Mouse (Mus musculus) bone marrow, adult 2 months (tissue): ENCODE measurements at regions not wholly inside any gene's neighbourhood (a gene's known extent, or its start where the extent isn't known, plus 50 kb on each side); places are given as distances from the start of the nearest gene placed in this dataset.

Source experiments
- H3K27ac ChIP-seq: fragments of 200-500 bp; 2 replicates; pipeline ENCODE4 v1.5.1; 2012; ENCODE audit warnings: low read depth, mild to moderate bottlenecking, control low read depth, inconsistent platforms, low read length; ENCODE audit not compliant: control insufficient read depth, poor library complexity, insufficient read depth
- H3K4me1 ChIP-seq: fragments of 200-500 bp; 2 replicates; pipeline ENCODE4 v1.6.1; 2011; ENCODE audit warnings: low read length; ENCODE audit not compliant: control insufficient read depth, insufficient read depth
- H3K4me3 ChIP-seq: fragments of 200-500 bp; replicated peaks from 2 replicates; pipeline ENCODE3; 2011; ENCODE audit warnings: mild to moderate bottlenecking, low read depth, low read length, control low read depth; ENCODE audit not compliant: control insufficient read depth
- CTCF ChIP-seq: fragments of 200-500 bp; IDR thresholded peaks from 2 replicates; pipeline ENCODE4 v1.5.1; 2011; ENCODE audit warnings: low read length, control low read depth; ENCODE audit not compliant: control insufficient read depth, insufficient read depth
- POLR2A ChIP-seq: fragments of 200-500 bp; IDR thresholded peaks from 2 replicates; pipeline ENCODE4 v1.6.1; 2011; ENCODE audit warnings: low read depth, mild to moderate bottlenecking, control low read depth, low read length, borderline replicate concordance; ENCODE audit not compliant: control insufficient read depth
- WGBS: fragments of 180-500 bp; shearing (Covaris S2); methylation state at CpG from one replicate; pipeline ENCODE4 v1.1.7; 2018; 5-methylcytosine and 5-hydroxymethylcytosine counted together

DNA sequence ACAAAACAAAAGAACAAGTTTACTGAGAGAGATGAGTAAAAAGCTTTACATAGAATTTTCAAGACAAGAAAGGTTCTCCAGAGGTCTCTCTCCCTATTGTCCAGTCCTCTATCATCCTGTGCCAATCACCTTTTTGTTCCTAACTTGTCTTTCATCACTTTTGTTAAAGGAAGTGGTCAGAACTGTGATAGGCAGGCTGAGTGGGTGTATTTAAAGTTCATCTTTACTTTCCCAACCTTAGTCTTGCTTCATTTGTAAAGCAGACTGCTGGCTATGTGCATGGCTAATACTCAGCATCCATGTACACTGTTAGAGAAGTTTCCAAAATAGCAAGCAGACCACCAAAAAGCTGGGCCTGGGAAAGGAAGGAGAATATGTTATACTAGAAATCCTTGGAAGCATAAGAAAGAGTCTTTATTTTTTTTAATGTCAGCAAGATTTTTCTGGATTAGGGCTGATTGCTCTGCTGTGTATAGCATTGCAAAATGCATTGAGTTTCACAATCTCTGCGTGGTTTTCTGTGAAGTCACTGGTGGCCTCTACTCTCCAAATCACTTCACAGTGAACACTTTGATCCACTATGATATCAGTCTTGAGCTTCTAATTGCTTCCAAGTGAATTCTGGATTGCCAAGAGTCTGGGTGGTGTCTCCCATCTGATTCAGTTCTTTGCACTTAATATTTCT, 973.8 kb downstream of the Gsdmc2 start:
- WGBS: 45% methylated on average over 1 of the region's 1 CpGs
- TF ChIP-seq POLR2A (no peak), CTCF (no peak)
- Histone ChIP-seq H3K4me3 (no peak overlapping the region), H3K4me1 (no peaks in the 10 kb centered on the region), H3K27ac (no peak overlapping the region)

DNA sequence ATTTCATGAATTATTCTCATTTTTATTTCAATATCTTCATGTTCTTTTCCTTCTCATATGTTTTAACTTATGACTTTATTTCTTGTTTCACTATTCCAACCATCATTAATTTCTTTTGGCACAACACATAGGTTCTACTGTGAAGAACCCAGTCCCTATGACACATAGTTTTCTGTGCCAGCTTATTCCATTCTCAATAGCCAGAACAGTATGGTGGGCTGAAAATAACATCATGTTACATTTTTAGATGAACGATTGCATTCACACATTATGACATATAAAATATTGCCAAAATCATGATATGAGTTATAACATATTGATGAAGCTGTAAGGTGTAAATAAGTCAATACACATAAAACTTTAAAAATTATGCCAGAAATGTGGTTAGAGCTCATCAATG, 982.4 kb downstream of the Gsdmc2 start:
- Histone ChIP-seq H3K4me1 (no peaks in the 10 kb centered on the region), H3K4me3 (no peak overlapping the region), H3K27ac (no peak overlapping the region)
- WGBS: 72% methylated on average over 1 of the region's 1 CpGs
- TF ChIP-seq POLR2A (no peak), CTCF (no peak)

DNA sequence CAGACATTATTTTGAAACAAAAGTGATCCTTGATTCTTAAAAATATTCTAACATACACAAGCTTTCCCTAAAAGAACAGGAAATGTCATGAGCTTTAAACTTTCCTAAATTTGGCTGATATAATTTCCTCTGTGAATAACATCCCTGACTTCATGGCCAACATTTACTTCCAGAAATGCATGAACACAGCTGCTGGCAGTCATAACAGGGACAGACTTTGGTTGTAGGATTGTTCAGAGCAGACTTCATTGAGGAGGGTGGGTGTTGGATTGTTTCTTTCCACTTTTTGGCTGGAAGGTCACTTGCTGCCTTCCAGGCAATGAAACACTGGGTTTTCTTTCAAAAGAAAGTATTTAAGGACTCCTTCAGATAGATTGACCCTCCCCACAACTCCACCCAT, 983.6 kb downstream of the Gsdmc2 start:
- no peak for TF ChIP-seq POLR2A
- no peak for TF ChIP-seq CTCF
- no peak overlapping the region for H3K4me3 ChIP-seq
- H3K4me1 ChIP-seq: no peaks in the 10 kb centered on the region
- no peak overlapping the region for H3K27ac ChIP-seq

DNA sequence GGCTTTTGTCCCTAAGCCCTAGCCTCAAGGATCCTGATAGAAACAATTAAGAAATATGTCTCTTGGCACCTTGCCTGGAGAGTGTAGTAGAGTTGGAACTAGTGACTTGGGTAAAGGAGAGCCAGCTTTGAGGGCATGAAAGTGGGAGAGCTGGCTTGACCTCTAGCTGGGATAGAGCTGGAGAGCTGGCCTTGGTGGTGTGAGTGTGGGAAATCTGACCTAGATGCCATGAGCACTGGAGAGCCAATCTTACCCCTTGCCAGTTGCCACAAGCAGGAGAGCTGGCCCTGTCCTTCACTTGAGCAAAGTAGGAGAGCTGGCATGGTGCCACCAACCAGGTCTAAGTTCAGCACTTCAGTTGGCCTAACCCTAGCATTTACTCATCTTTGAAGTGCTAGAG, 995.7 kb downstream of the Gsdmc2 start:
- Histone ChIP-seq H3K4me1 (no peaks in the 10 kb centered on the region), H3K27ac (no peak overlapping the region), H3K4me3 (no peak overlapping the region)
- TF ChIP-seq POLR2A (no peak), CTCF (no peak)

DNA sequence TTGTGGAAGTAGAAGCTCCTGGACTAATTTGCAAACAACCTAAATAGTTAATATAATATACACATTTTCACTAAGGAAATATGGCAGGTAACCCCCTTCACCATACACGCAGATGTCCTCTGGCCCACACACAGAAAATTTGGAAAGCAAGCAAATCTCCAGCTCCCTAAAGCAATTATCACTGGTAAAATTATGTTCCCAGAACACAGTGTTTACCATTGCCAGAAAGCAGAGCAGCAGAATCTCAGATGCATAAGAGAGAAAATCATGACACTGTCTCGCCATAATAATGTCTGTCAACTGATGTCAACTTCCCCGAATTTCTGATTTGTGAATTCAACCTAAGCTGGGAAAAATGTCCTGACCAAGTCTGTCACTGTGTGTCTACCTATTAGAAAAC, 999.1 kb downstream of the Gsdmc2 start:
- Histone ChIP-seq H3K4me1 (no peaks in the 10 kb centered on the region), H3K4me3 (no peak overlapping the region), H3K27ac (no peak overlapping the region)
- 69% methylated on average over 3 of the region's 3 CpGs for WGBS
- no peak for TF ChIP-seq POLR2A
- no peak for TF ChIP-seq CTCF

DNA sequence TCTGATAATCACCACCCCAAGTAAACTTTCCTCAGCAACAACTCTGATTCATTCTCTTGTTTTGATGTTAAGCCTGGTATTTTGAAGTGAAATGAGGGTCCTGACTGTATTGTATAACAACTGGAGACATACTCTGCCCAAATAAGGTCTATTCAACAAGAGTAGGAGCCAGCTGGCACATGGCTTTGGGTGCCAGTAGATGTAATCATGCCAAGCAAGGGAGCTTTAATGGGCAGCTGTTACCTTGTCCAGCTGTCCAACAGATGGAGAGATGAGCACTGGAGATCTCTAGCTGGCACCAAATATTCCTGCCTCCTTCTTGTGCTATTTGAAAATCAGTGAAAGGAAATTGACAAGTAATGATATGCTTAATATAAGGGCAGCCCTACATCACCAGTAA, 1019.4 kb downstream of the Gsdmc2 start:
- TF ChIP-seq CTCF (no peak), POLR2A (no peak)
- no peak overlapping the region for H3K27ac ChIP-seq
- no peaks in the 10 kb centered on the region for H3K4me1 ChIP-seq

DNA sequence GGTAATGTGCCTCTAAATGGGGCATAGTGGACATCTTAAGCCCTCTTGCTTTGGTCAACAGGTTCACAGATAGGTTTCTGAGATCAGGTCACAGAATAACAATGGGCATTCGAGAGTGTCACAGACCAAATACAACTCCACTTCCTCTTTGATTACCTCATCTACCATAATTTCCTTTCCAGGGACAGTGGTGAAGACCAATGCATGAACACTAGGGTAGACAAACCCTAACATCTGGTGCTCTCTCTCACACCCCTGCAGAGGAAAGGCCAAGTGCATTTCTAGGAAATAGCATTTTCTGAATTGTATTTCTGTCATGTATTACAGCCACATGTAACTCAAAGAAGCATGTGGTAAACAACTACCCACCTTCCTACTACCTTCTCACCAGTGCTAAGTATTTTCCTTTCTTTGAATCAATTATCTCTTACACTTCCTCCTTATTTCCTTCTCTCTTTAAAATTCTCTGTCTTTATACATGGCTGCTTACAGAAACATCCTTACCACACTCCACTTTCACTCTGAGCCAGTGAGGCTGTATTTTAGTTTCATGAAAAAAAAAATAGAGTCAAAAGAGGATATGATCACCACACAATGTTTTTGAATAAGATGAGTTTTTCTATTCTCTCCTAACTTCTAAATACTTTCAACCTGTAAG, 1021.0 kb downstream of the Gsdmc2 start:
- no peak overlapping the region for H3K27ac ChIP-seq
- H3K4me1 ChIP-seq: no peaks in the 10 kb centered on the region
- TF ChIP-seq POLR2A (no peak), CTCF (no peak)
- H3K4me3 ChIP-seq: no peak overlapping the region
- WGBS: 4% methylated on average over 1 of the region's 1 CpGs

More for the DNA sequence above, 1019.4 kb downstream of the Gsdmc2 start:
- H3K4me3 ChIP-seq: no peak overlapping the region

DNA sequence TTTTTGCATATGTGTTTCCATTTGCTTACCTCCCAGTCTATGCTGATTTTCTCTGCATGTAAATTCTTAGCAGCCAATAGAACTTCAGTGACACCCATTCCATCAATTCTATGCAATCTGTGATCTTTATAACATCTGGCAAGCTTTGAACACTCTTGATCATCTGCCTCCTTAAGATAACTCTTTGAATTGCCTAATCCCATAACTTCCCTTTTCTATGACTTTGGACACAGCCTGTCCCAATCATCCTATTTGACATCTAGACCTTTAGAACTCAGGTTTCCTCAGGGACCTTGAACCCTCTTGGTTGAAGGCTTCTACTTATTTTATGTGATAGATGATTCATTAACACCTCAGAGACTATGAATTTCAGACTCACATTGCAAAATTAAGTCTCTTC, 1022.7 kb downstream of the Gsdmc2 start:
- no peak overlapping the region for H3K4me3 ChIP-seq

More for the DNA sequence above, 1022.7 kb downstream of the Gsdmc2 start:
- no peaks in the 10 kb centered on the region for H3K4me1 ChIP-seq
- TF ChIP-seq POLR2A (no peak), CTCF (no peak)
- no peak overlapping the region for H3K27ac ChIP-seq
